Mouse (Mus musculus) forebrain, embryonic 10.5 days (tissue): ENCODE measurements around the gene Bcdin3d. TPM values are rescaled to one million over a fixed set of nuclear protein-coding genes. Genes with fewer than 3 reads are reported as not detected.

Source experiments
- DNase-seq: peaks from one replicate; pipeline ENCODE4 v3.0.0-alpha.2; 2017; ENCODE audit warnings: low spot score; ENCODE audit errors: extremely low spot score
- H3K27ac ChIP-seq: fragments of 300-500 bp; sonication (generic); 2 replicates; pipeline ENCODE4 v1.5.1; 2016; ENCODE audit warnings: mild to moderate bottlenecking
- H3K27me3 ChIP-seq: fragments of 300-500 bp; sonication (generic); 2 replicates; pipeline ENCODE4 v1.6.1; 2016; ENCODE audit warnings: mild to moderate bottlenecking; ENCODE audit not compliant: poor library complexity, severe bottlenecking
- H3K36me3 ChIP-seq: fragments of 300-500 bp; sonication (generic); replicated peaks from 2 replicates; pipeline ENCODE4 v1.6.1; 2016; ENCODE audit warnings: mild to moderate bottlenecking, moderate library complexity
- H3K4me1 ChIP-seq: fragments of 300-500 bp; sonication (generic); 2 replicates; pipeline ENCODE4 v1.6.1; 2016
- H3K4me3 ChIP-seq: fragments of 300-500 bp; sonication (generic); 2 replicates; pipeline ENCODE4 v1.5.1; 2016; ENCODE audit warnings: mild to moderate bottlenecking, moderate library complexity
- H3K9me3 ChIP-seq: fragments of 300-500 bp; sonication (generic); 2 replicates; pipeline ENCODE4 v1.6.1; 2016; ENCODE audit warnings: mild to moderate bottlenecking, moderate library complexity
- WGBS: fragments of 180-500 bp; shearing (Covaris S2); methylation state at CpG from one replicate; pipeline ENCODE4 v1.1.7; 2016; 5-methylcytosine and 5-hydroxymethylcytosine counted together
- polyA plus RNA-seq: library from polyadenylated mRNA; unstranded; fragments of >200 nt; fragmentation: Nextera tagmentation; extraction: Ambion mirVana; gene quantifications from 2 replicates; pipeline ENCODE4 v1.2.1, GENCODE M21; 2016

Gene Bcdin3d
- polyA plus RNA-seq, 1 experiment from 2014 or later: 19.6 TPM

DNA sequence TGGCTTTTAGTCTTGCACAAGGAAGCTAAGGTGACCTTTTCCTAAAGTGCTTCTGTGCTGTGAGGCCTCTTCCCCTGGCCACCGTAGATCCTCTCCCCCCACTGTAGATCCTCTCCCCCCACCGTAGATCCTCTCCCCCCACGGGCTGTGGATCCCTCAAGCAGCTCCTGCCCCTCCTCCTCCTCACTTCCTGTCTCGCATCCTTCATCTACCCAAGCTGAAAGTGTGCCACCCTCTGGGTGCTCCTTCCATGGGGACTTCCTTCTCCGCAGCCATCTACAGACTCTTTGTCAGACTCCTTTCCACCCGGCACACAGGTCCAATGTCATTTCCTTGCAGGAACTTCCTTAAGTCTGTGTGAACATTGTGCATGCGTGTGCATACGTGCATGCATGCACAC, 44.1 kb downstream of the Bcdin3d start:
- Histone ChIP-seq H3K27me3 (no peaks in the 10 kb centered on the region), H3K9me3 (no peaks in the 10 kb centered on the region), H3K36me3 (peaks cover 96% of the 10 kb centered on the region), H3K4me1 (0 out of 2 replicates have a peak, but pooled peaks cover 2% of the 10 kb centered on the region), H3K4me3 (no peak overlapping the region), H3K27ac (no peak overlapping the region)
- DNase-seq: no peak
- 90% methylated on average over 8 of the region's 8 CpGs for WGBS

DNA sequence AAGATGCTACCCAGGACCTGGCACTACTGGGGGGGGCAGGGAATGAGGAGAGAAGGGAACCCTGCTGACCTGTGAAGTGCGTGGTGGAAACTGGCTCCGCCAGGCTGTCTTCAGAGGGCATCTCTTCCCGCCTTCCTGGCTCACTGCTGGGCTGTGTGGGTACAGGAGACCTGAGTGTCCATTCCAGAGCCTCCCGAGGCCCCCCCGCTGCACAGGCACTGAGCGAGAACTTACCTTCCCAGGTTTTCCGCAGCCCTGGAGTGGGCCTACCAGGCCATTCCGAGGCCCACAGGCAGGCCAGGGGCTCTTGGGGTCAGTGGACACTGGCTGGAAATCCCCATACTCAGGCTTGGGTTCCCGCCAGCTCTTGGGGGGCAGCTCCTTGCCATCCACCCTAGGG, 50.6 kb downstream of the Bcdin3d start:
- 89% methylated on average over 9 of the region's 9 CpGs for WGBS
- Histone ChIP-seq H3K27ac (peak overlapping the region; percentile 65; the same call in 1 of the 2 replicates), H3K4me3 (no peak overlapping the region), H3K27me3 (no peaks in the 10 kb centered on the region), H3K36me3 (peaks cover 77% of the 10 kb centered on the region), H3K4me1 (peaks cover 19% of the 10 kb centered on the region), H3K9me3 (no peaks in the 10 kb centered on the region)
- no peak for DNase-seq

DNA sequence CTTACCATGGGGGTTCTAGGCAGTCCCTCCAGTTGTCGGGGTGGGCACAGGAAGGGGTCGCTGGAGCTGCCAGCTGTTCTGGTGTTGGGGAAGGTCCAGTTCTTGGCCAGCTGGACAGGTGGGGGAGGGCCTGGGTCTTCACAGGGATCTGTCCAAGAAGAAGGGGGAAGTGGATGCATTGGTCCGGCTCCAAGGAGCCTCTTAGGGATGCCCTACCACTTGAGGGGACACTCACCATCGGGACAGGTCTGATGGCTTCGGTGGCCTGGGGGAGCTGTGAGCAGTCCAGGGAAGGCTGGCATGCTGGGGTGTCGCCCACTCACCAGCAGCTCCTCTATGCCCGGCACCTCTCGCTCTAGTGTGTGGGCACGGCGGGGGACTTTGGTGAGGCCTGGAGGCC, 51.4 kb downstream of the Bcdin3d start:
- Histone ChIP-seq H3K36me3 (peaks cover 69% of the 10 kb centered on the region), H3K9me3 (no peaks in the 10 kb centered on the region), H3K4me3 (no peak overlapping the region), H3K27ac (peak overlapping the region; percentile 65), H3K4me1 (peaks cover 19% of the 10 kb centered on the region), H3K27me3 (no peaks in the 10 kb centered on the region)
- DNase-seq: no peak
- WGBS: 95% methylated on average over 10 of the region's 10 CpGs

DNA sequence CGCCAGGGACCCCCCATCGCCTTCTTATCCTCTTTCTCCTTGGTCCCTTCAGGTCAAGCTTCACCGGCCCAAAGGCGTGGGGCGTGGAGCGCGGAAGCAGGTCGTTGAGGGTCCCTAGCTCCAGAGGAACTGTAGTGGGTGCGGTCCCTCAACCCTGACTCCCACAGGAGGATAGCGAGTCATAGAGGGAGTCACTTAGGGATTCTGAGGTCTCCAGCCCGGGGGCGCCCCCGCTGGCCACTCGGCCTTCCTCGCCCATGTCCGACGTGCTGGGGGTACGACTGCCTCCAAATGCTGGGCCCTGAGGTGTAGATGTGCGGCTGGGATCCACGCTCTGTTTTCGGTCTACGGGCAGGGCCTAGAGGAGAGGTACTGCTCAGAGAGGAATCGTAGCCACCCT, 52.0 kb downstream of the Bcdin3d start:
- Histone ChIP-seq H3K36me3 (peaks cover 64% of the 10 kb centered on the region), H3K27ac (peak overlapping the region; percentile 65), H3K9me3 (no peaks in the 10 kb centered on the region), H3K27me3 (no peaks in the 10 kb centered on the region), H3K4me3 (no peak overlapping the region), H3K4me1 (peaks cover 25% of the 10 kb centered on the region)
- WGBS: 94% methylated on average over 23 of the region's 23 CpGs
- no peak for DNase-seq

DNA sequence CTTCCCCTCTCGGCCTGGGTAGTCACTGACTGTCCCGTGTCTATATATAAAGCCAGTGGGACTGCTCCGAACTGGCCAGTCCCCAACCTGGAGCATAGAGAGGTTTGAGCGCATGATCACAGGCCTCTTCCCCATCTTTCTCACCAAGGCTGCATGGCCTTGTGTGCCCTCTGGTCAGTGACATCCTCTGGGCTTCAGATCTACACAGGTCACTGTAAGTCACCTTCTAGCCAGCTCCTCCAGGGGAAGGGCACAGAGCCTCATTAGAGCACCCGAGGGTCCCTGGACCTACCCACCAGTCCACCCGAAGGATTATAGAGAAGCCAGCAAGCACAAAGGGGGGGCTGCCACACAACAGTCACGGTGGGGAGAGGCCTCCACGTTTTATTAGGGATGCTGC, 52.9 kb downstream of the Bcdin3d start:
- H3K27ac ChIP-seq: peak overlapping the region; percentile 91
- H3K36me3 ChIP-seq: peaks cover 55% of the 10 kb centered on the region
- no peak overlapping the region for H3K4me3 ChIP-seq
- DNase-seq: no peak
- WGBS: 89% methylated on average over 8 of the region's 8 CpGs
- H3K4me1 ChIP-seq: peaks cover 29% of the 10 kb centered on the region
- no peaks in the 10 kb centered on the region for H3K9me3 ChIP-seq
- H3K27me3 ChIP-seq: no peaks in the 10 kb centered on the region

DNA sequence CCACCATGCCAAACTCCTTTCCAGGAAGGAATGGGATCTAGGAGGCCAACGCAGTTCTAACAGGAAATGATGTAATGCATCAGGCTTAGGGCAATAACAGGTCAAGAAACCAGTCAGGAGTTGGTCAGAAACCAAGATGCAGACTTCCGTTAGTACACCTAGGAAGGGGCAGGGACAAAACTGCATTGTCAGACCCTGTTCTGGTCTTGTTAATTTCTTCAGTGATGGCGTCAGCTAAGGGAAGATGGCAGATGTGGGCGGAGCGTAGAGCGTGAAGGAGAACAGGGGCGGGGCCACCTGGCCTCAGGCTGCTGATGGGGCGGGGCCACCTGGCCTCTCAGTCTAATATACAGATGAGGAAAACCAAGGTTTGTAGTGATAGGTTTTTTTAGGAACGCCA, 53.4 kb downstream of the Bcdin3d start:
- H3K4me3 ChIP-seq: peak overlapping the region; percentile 26; the same call in 1 of the 2 replicates
- H3K36me3 ChIP-seq: peaks cover 50% of the 10 kb centered on the region
- no peaks in the 10 kb centered on the region for H3K9me3 ChIP-seq
- H3K4me1 ChIP-seq: peaks cover 31% of the 10 kb centered on the region
- 82% methylated on average over 9 of the region's 9 CpGs for WGBS
- peak overlapping the region; percentile 91 for H3K27ac ChIP-seq
- H3K27me3 ChIP-seq: no peaks in the 10 kb centered on the region
- DNase-seq: no peak

DNA sequence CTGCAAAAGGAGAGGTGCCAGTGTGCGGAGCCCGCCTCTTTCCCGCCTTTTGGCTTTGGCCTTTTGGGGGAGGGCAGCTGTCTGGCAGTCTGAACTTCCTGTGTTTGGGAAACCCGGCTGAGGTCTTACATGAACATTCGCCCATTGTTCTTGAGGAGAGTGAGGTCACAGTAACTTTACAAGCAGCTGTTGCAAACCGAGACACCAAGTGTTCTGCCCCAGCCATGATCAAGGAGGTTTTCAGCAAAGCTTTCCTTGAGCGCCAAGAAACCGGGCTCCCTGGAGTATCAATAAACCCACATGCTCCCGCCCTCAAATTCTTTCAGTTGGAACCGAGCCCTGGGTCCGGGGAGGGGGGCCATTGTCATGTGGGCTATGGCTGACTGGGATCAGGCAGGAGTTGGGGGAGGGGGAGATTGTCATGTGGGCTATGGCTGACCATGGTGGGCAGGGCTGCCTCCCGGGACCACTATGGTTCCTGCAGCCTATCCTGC, 54.0 kb downstream of the Bcdin3d start:
- Histone ChIP-seq H3K27me3 (no peaks in the 10 kb centered on the region), H3K4me1 (peaks cover 32% of the 10 kb centered on the region), H3K4me3 (peak overlapping the region; percentile 26), H3K36me3 (peaks cover 44% of the 10 kb centered on the region), H3K9me3 (no peaks in the 10 kb centered on the region), H3K27ac (peak overlapping the region; percentile 91)
- 23% methylated on average over 12 of the region's 12 CpGs for WGBS
- peak; percentile 80 for DNase-seq

DNA sequence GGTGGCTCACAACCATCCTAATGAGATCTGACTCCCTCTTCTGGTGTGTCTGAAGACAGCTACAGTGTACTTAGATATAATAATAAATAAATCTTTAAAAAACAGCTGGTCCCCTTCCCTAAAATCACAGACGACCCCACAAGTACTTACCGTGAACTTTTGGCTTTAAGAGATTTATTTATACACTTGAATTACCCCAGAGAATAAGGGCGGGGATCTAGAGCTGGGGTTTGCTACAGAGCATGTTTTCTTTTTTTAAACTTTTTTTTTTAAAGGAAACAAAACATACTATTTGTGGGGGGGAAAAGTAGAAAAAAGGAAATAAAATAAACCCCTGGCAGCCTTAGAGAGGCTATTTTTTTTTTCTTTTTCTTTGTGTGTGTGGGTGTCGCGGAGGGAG, 54.4 kb downstream of the Bcdin3d start:
- Histone ChIP-seq H3K4me3 (peak overlapping the region; percentile 26), H3K4me1 (peaks cover 32% of the 10 kb centered on the region), H3K9me3 (no peaks in the 10 kb centered on the region), H3K27me3 (no peaks in the 10 kb centered on the region), H3K27ac (peak overlapping the region; percentile 91), H3K36me3 (peaks cover 39% of the 10 kb centered on the region)
- no peak for DNase-seq
- WGBS: 53% methylated on average over 5 of the region's 5 CpGs

Other genes starting within 250 kb of the Bcdin3d start
- 0.17 TPM in 1 of 2 replicates, not detected in the other for gene Kcnh3, start 249.9 kb downstream of the Bcdin3d start, polyA plus RNA-seq
- 192 and 203 TPM in 2 replicates for gene Mcrs1, start 222.8 kb downstream of the Bcdin3d start, polyA plus RNA-seq
- 60.7 and 62.2 TPM in 2 replicates for gene Prpf40b, start 179.6 kb downstream of the Bcdin3d start, polyA plus RNA-seq
- gene Fam186b, start 178.8 kb downstream of the Bcdin3d start, polyA plus RNA-seq: 0.11 and 0.17 TPM in 2 replicates
- gene Fmnl3, start 104.2 kb downstream of the Bcdin3d start, polyA plus RNA-seq: 14.3 and 16.9 TPM in 2 replicates
- 267 and 272 TPM in 2 replicates for gene Tmbim6, start 81.8 kb downstream of the Bcdin3d start, polyA plus RNA-seq
- gene Nckap5l, start 17.0 kb downstream of the Bcdin3d start, polyA plus RNA-seq: 10.9 and 13.7 TPM in 2 replicates
- gene Faim2, start 53.4 kb upstream of the Bcdin3d start, polyA plus RNA-seq: 0.32 and 0.44 TPM in 2 replicates
- not detected in 2 replicates for gene Aqp2, start 104.3 kb upstream of the Bcdin3d start, polyA plus RNA-seq
- not detected in 2 replicates for gene Aqp5, start 116.1 kb upstream of the Bcdin3d start, polyA plus RNA-seq
- not detected in 2 replicates for gene Aqp6, start 126.7 kb upstream of the Bcdin3d start, polyA plus RNA-seq
- gene Racgap1, start 176.9 kb upstream of the Bcdin3d start, polyA plus RNA-seq: 193 and 201 TPM in 2 replicates
- gene Asic1, start 195.6 kb upstream of the Bcdin3d start, polyA plus RNA-seq: 2.2 and 2.4 TPM in 2 replicates
- 91.5 TPM in 2 replicates for gene Smarcd1, start 227.4 kb upstream of the Bcdin3d start, polyA plus RNA-seq
- not detected in 2 replicates for gene Gm17349, start 230.8 kb upstream of the Bcdin3d start, polyA plus RNA-seq
- 0.38 and 0.54 TPM in 2 replicates for gene Gpd1, start 242.8 kb upstream of the Bcdin3d start, polyA plus RNA-seq